Mouse (Mus musculus) hindbrain, embryonic 15.5 days (tissue): ENCODE measurements at regions not wholly inside any gene's neighbourhood (a gene's known extent, or its start where the extent isn't known, plus 50 kb on each side); places are given as distances from the start of the nearest gene placed in this dataset.
"Not testable (repeated sequence)": the region's sequence is repeated elsewhere in the genome, so short reads cannot be mapped to it uniquely, and the experiment has no call there.

ENCODE experiments used
- ATAC-seq: fragments of 200-750 bp; cut with Nextera tagmentation; 2 replicates; pipeline ENCODE4 v1.8.0; 2017; ENCODE audit warnings: low read depth, moderate number of reproducible peaks, moderate TSS enrichment; ENCODE audit not compliant: low FRiP score
- H3K27ac ChIP-seq: fragments of 300-500 bp; sonication (generic); replicated peaks from 2 replicates; pipeline ENCODE4 v1.5.1; 2015; ENCODE audit warnings: mild to moderate bottlenecking, inconsistent platforms
- H3K27me3 ChIP-seq: fragments of 300-500 bp; sonication (generic); 2 replicates; pipeline ENCODE4 v1.6.1; 2015; ENCODE audit warnings: control low read depth, inconsistent platforms
- H3K36me3 ChIP-seq: fragments of 300-500 bp; sonication (generic); 2 replicates; pipeline ENCODE4 v1.6.1; 2015; ENCODE audit warnings: control low read depth, inconsistent platforms
- H3K4me1 ChIP-seq: fragments of 300-500 bp; sonication (generic); replicated peaks from 2 replicates; pipeline ENCODE4 v1.6.1; 2015; ENCODE audit warnings: control low read depth, inconsistent platforms
- H3K4me2 ChIP-seq: fragments of 300-500 bp; sonication (generic); 2 replicates; pipeline ENCODE4 v1.6.1; 2015; ENCODE audit warnings: moderate library complexity, mild to moderate bottlenecking, inconsistent platforms
- H3K4me3 ChIP-seq: fragments of 300-500 bp; sonication (generic); 2 replicates; pipeline ENCODE4 v1.5.1; 2015; ENCODE audit warnings: mild to moderate bottlenecking, inconsistent platforms
- H3K9ac ChIP-seq: fragments of 300-500 bp; sonication (generic); 2 replicates; pipeline ENCODE4 v1.6.1; 2015; ENCODE audit warnings: inconsistent platforms
- H3K9me3 ChIP-seq: fragments of 300-500 bp; sonication (generic); 2 replicates; pipeline ENCODE4 v1.6.1; 2016; ENCODE audit warnings: control low read depth, inconsistent platforms
- WGBS: fragments of 180-500 bp; shearing (Covaris S2); methylation state at CpG from one replicate; pipeline ENCODE4 v1.1.7; 2015; 5-methylcytosine and 5-hydroxymethylcytosine counted together

GRCm38 (mm10) chr17:4881473-4881872 lies 112.7 kb upstream of the Arid1b start:
- Histone ChIP-seq H3K4me1 (no peaks in the 10 kb centered on the region), H3K4me2 (no peak overlapping the region)

GRCm38 (mm10) chr17:4884083-4884482 lies 110.0 kb upstream of the Arid1b start:
- no peak overlapping the region for H3K4me2 ChIP-seq
- H3K4me1 ChIP-seq, result no peaks in the 10 kb centered on the region
- no peak overlapping the region for H3K9ac ChIP-seq
- no peak overlapping the region for H3K4me3 ChIP-seq
- no peak for ATAC-seq
- WGBS, result 90% methylated on average over 2 of the region's 2 CpGs
- no peaks in the 10 kb centered on the region for H3K36me3 ChIP-seq
- no peaks in the 10 kb centered on the region for H3K9me3 ChIP-seq
- no peaks in the 10 kb centered on the region for H3K27me3 ChIP-seq
- H3K27ac ChIP-seq, result no peak overlapping the region

More at GRCm38 (mm10) chr17:4881473-4881872, 112.7 kb upstream of the Arid1b start:
- 81% methylated on average over 5 of the region's 5 CpGs for WGBS
- Histone ChIP-seq H3K36me3 (no peaks in the 10 kb centered on the region), H3K27ac (no peak overlapping the region), H3K4me3 (no peak overlapping the region), H3K9ac (no peak overlapping the region), H3K27me3 (no peaks in the 10 kb centered on the region), H3K9me3 (no peaks in the 10 kb centered on the region)
- no peak for ATAC-seq

- H3K27ac ChIP-seq, result no peak overlapping the region
- no peak overlapping the region for H3K4me2 ChIP-seq
- no peak overlapping the region for H3K9ac ChIP-seq
- H3K36me3 ChIP-seq, result no peaks in the 10 kb centered on the region
- no peaks in the 10 kb centered on the region for H3K4me1 ChIP-seq
- no peaks in the 10 kb centered on the region for H3K9me3 ChIP-seq
- no peak overlapping the region for H3K4me3 ChIP-seq
- no peaks in the 10 kb centered on the region for H3K27me3 ChIP-seq
- WGBS, result 69% methylated on average over 3 of the region's 3 CpGs
- no peak for ATAC-seq
Observed at GRCm38 (mm10) chr17:4884761-4885160, 109.4 kb upstream of the Arid1b start.

- not testable (repeated sequence) for H3K4me3 ChIP-seq, H3K9ac ChIP-seq, ATAC-seq, H3K36me3 ChIP-seq, H3K4me1 ChIP-seq, H3K4me2 ChIP-seq, H3K27me3 ChIP-seq, H3K9me3 ChIP-seq, H3K27ac ChIP-seq
- WGBS, result 88% methylated on average over 12 of the region's 12 CpGs
Observed at GRCm38 (mm10) chr17:4887331-4887730, 106.8 kb upstream of the Arid1b start.

- Histone ChIP-seq H3K4me2 (no peak overlapping the region), H3K36me3 (no peaks in the 10 kb centered on the region), H3K4me3 (no peak overlapping the region), H3K27me3 (no peaks in the 10 kb centered on the region), H3K9me3 (no peaks in the 10 kb centered on the region), H3K4me1 (no peaks in the 10 kb centered on the region), H3K27ac (no peak overlapping the region), H3K9ac (no peak overlapping the region)
- 61% methylated on average over 2 of the region's 2 CpGs for WGBS
- ATAC-seq, result no peak
Observed at GRCm38 (mm10) chr17:4889577-4889976, 104.6 kb upstream of the Arid1b start.

GRCm38 (mm10) chr17:4890131-4890530 lies 104.0 kb upstream of the Arid1b start:
- Histone ChIP-seq H3K4me1 (no peaks in the 10 kb centered on the region), H3K9me3 (no peaks in the 10 kb centered on the region), H3K4me2 (no peak overlapping the region), H3K27ac (no peak overlapping the region), H3K4me3 (no peak overlapping the region), H3K27me3 (no peaks in the 10 kb centered on the region), H3K36me3 (no peaks in the 10 kb centered on the region), H3K9ac (no peak overlapping the region)
- no peak for ATAC-seq
- 96% methylated on average over 1 of the region's 1 CpGs for WGBS

GRCm38 (mm10) chr17:4891576-4891975 lies 102.6 kb upstream of the Arid1b start:
- no peak for ATAC-seq
- no peak overlapping the region for H3K4me3 ChIP-seq
- no peaks in the 10 kb centered on the region for H3K4me1 ChIP-seq
- no peak overlapping the region for H3K27ac ChIP-seq
- H3K36me3 ChIP-seq, result no peaks in the 10 kb centered on the region
- H3K27me3 ChIP-seq, result no peaks in the 10 kb centered on the region
- WGBS, result 94% methylated on average over 8 of the region's 8 CpGs
- no peaks in the 10 kb centered on the region for H3K9me3 ChIP-seq
- H3K9ac ChIP-seq, result no peak overlapping the region
- H3K4me2 ChIP-seq, result no peak overlapping the region

GRCm38 (mm10) chr17:4894756-4895330 lies 99.3 kb upstream of the Arid1b start:
- not testable (repeated sequence) for H3K27me3 ChIP-seq, ATAC-seq, H3K27ac ChIP-seq, H3K9me3 ChIP-seq, H3K4me1 ChIP-seq, H3K9ac ChIP-seq, H3K36me3 ChIP-seq, H3K4me2 ChIP-seq, H3K4me3 ChIP-seq
- WGBS, result 93% methylated on average over 10 of the region's 10 CpGs

- 71% methylated on average over 3 of the region's 3 CpGs for WGBS
- Histone ChIP-seq H3K9ac (no peak overlapping the region), H3K4me1 (peaks cover 13% of the 10 kb centered on the region), H3K4me2 (no peak overlapping the region), H3K27ac (no peak overlapping the region), H3K36me3 (no peaks in the 10 kb centered on the region), H3K4me3 (no peak overlapping the region), H3K27me3 (no peaks in the 10 kb centered on the region), H3K9me3 (no peaks in the 10 kb centered on the region)
- no peak for ATAC-seq
Observed at GRCm38 (mm10) chr17:4903129-4903528, 91.0 kb upstream of the Arid1b start.

GRCm38 (mm10) chr17:4906504-4906903 lies 87.6 kb upstream of the Arid1b start:
- H3K4me1 ChIP-seq, result peaks cover 18% of the 10 kb centered on the region
- H3K36me3 ChIP-seq, result no peaks in the 10 kb centered on the region
- H3K27me3 ChIP-seq, result no peaks in the 10 kb centered on the region
- no peak for ATAC-seq
- WGBS, result 21% methylated on average over 3 of the region's 3 CpGs
- H3K9me3 ChIP-seq, result no peaks in the 10 kb centered on the region
- no peak overlapping the region for H3K4me3 ChIP-seq
- peak overlapping the region; percentile 97 for H3K27ac ChIP-seq
- no peak overlapping the region for H3K9ac ChIP-seq
- peak overlapping the region; percentile 81; the same call in 1 of the 2 replicates for H3K4me2 ChIP-seq

- ATAC-seq, result peak; percentile 54
- Histone ChIP-seq H3K4me1 (peaks cover 18% of the 10 kb centered on the region), H3K27ac (peak overlapping the region; percentile 97)
Observed at GRCm38 (mm10) chr17:4907181-4907752, 86.9 kb upstream of the Arid1b start.

GRCm38 (mm10) chr17:4907841-4908571 lies 86.1 kb upstream of the Arid1b start:
- peak overlapping the region; percentile 51 for H3K4me3 ChIP-seq
- peak overlapping the region; percentile 72 for H3K9ac ChIP-seq
- ATAC-seq, result peak; percentile 96
- H3K4me2 ChIP-seq, result peak overlapping the region; percentile 81
- H3K27me3 ChIP-seq, result no peaks in the 10 kb centered on the region
- H3K36me3 ChIP-seq, result no peaks in the 10 kb centered on the region
- peaks cover 18% of the 10 kb centered on the region for H3K4me1 ChIP-seq
- peak overlapping the region; percentile 97 for H3K27ac ChIP-seq
- H3K9me3 ChIP-seq, result no peaks in the 10 kb centered on the region
- 0% methylated on average over 71 of the region's 85 CpGs for WGBS

More at GRCm38 (mm10) chr17:4907181-4907752, 86.9 kb upstream of the Arid1b start:
- Histone ChIP-seq H3K36me3 (no peaks in the 10 kb centered on the region), H3K27me3 (no peaks in the 10 kb centered on the region), H3K4me3 (peak overlapping the region; percentile 51), H3K4me2 (peak overlapping the region; percentile 81), H3K9ac (peak overlapping the region; percentile 72), H3K9me3 (no peaks in the 10 kb centered on the region)
- 0% methylated on average over 14 of the region's 14 CpGs for WGBS
